Mouse (Mus musculus) MEL (cell line): ENCODE results near the gene Rnf223. TPM values are rescaled to one million over a fixed set of nuclear protein-coding genes. Genes with fewer than 3 reads are reported as not detected.

Experiments
- DNase-seq: peaks from one replicate; pipeline ENCODE4 v3.0.0; 2011; ENCODE audit warnings: low read depth, low spot score
- H3K27ac ChIP-seq: 2 replicates; pipeline ENCODE4 v1.5.1; 2012; ENCODE audit warnings: low read depth, mild to moderate bottlenecking, control low read depth, low read length, moderate library complexity; ENCODE audit not compliant: control insufficient read depth
- H3K27me3 ChIP-seq, 2 experiments: fragments of 150-350 bp in 1 of 2; sonication (generic) in 1 of 2; 2 replicates each; pipeline ENCODE4 v1.6.1; 2012; ENCODE audit warnings: low read length in 2 of 2, mild to moderate bottlenecking in 2 of 2, improper control_type of control experiment in 1 of 2, moderate library complexity in 1 of 2; ENCODE audit not compliant: insufficient read depth in 2 of 2, control insufficient read depth in 1 of 2
- H3K36me3 ChIP-seq, 2 experiments: 2 replicates each; pipeline ENCODE4 v1.6.1; 2012 to 2014; ENCODE audit warnings: low read length in 2 of 2, improper control_type of control experiment in 1 of 2, inconsistent platforms in 1 of 2, mild to moderate bottlenecking in 1 of 2; ENCODE audit not compliant: insufficient read depth in 2 of 2, control insufficient read depth in 1 of 2
- H3K4me1 ChIP-seq, 2 experiments: fragments of 150-350 bp in 1 of 2; sonication (generic) in 1 of 2; 2 replicates each; pipeline ENCODE4 v1.6.1; 2012; ENCODE audit warnings: low read length in 2 of 2, improper control_type of control experiment in 1 of 2, mild to moderate bottlenecking in 1 of 2; ENCODE audit not compliant: insufficient read depth in 2 of 2, control insufficient read depth in 1 of 2
- H3K4me3 ChIP-seq, 2 experiments: fragments of 150-350 bp in 1 of 2; sonication (generic) in 1 of 2; 2 replicates each; pipeline ENCODE4 v1.5.1; 2012; ENCODE audit warnings: low read depth in 2 of 2, low read length in 2 of 2, mild to moderate bottlenecking in 2 of 2, moderate library complexity in 2 of 2, control low read depth in 1 of 2, improper control_type of control experiment in 1 of 2; ENCODE audit not compliant: control insufficient read depth in 1 of 2, insufficient read depth in 1 of 2
- H3K79me2 ChIP-seq: 2 replicates; pipeline ENCODE4 v1.6.1; 2012; ENCODE audit warnings: mild to moderate bottlenecking, low read length, moderate library complexity; ENCODE audit not compliant: control insufficient read depth, poor library complexity, insufficient read depth
- H3K9ac ChIP-seq: 2 replicates; pipeline ENCODE4 v1.6.1; 2012; ENCODE audit warnings: low read depth, mild to moderate bottlenecking, control low read depth, low read length, moderate library complexity; ENCODE audit not compliant: control insufficient read depth, poor library complexity, severe bottlenecking
- H3K9me3 ChIP-seq: fragments of 150-350 bp; sonication (generic); replicated peaks from 2 replicates; pipeline ENCODE4 v1.6.1; 2012; ENCODE audit warnings: mild to moderate bottlenecking, low read length, improper control_type of control experiment, moderate library complexity; ENCODE audit not compliant: insufficient read depth
- CHD1 ChIP-seq: IDR thresholded peaks from 2 replicates; pipeline ENCODE4 v1.6.1; 2012; ENCODE audit warnings: low read depth, mild to moderate bottlenecking, inconsistent platforms, low read length, improper control_type of control experiment
- E2F4 ChIP-seq: IDR thresholded peaks from 2 replicates; pipeline ENCODE4 v1.6.1; 2011; ENCODE audit warnings: low read depth, low read length, improper control_type of control experiment, borderline replicate concordance
- ELF1 ChIP-seq: IDR thresholded peaks from 2 replicates; pipeline ENCODE4 v1.6.1; 2014; ENCODE audit warnings: low read depth, mild to moderate bottlenecking, inconsistent platforms, low read length, improper control_type of control experiment, moderate library complexity
- EP300 ChIP-seq, 2 experiments: IDR thresholded peaks; 2 replicates each; pipeline ENCODE4 v1.6.1; 2011; ENCODE audit warnings: improper control_type of control experiment in 2 of 2, low read length in 2 of 2, low read depth in 1 of 2, mild to moderate bottlenecking in 1 of 2
- ETS1 ChIP-seq: IDR thresholded peaks from 2 replicates; pipeline ENCODE4 v1.6.1; 2012; ENCODE audit warnings: low read depth, mild to moderate bottlenecking, inconsistent platforms, low read length, improper control_type of control experiment, moderate library complexity
- JUND ChIP-seq: IDR thresholded peaks from 2 replicates; pipeline ENCODE4 v1.6.1; 2011; ENCODE audit warnings: low read depth, mild to moderate bottlenecking, improper control_type of control experiment, low read length
- KAT2A ChIP-seq: conservative IDR thresholded peaks from 2 replicates; pipeline ENCODE4 v1.6.1; 2012; ENCODE audit warnings: low read depth, low read length, improper control_type of control experiment, inconsistent platforms
- MAFK ChIP-seq: IDR thresholded peaks from 2 replicates; pipeline ENCODE4 v1.6.1; 2011; ENCODE audit warnings: low read depth, mild to moderate bottlenecking, low read length, improper control_type of control experiment, borderline replicate concordance
- MAX ChIP-seq: IDR thresholded peaks from 2 replicates; pipeline ENCODE4 v1.6.1; 2011; ENCODE audit warnings: low read length, improper control_type of control experiment
- MEF2A ChIP-seq: IDR thresholded peaks from 2 replicates; pipeline ENCODE4 v1.6.1; 2014; ENCODE audit warnings: low read depth, mild to moderate bottlenecking, inconsistent platforms, low read length, improper control_type of control experiment; ENCODE audit not compliant: poor library complexity, insufficient replicate concordance, severe bottlenecking; ENCODE audit errors: extremely low read depth
- MYB ChIP-seq: IDR thresholded peaks from 2 replicates; pipeline ENCODE4 v1.6.1; 2011; ENCODE audit warnings: mild to moderate bottlenecking, low read depth, low read length, improper control_type of control experiment
- MYC ChIP-seq: IDR thresholded peaks from 2 replicates; pipeline ENCODE4 v1.6.1; 2011; ENCODE audit warnings: low read depth, mild to moderate bottlenecking, low read length, improper control_type of control experiment, moderate library complexity
- NELFE ChIP-seq: IDR thresholded peaks from 2 replicates; pipeline ENCODE4 v1.6.1; 2011; ENCODE audit warnings: low read depth, low read length, improper control_type of control experiment
- POLR2A ChIP-seq, 2 experiments: IDR thresholded peaks; 2 replicates each; pipeline ENCODE4 v1.6.1; 2011 to 2012; ENCODE audit warnings: low read length in 2 of 2, mild to moderate bottlenecking in 2 of 2, control low read depth in 1 of 2, improper control_type of control experiment in 1 of 2, low read depth in 1 of 2, moderate library complexity in 1 of 2; ENCODE audit not compliant: control insufficient read depth in 1 of 2, insufficient read depth in 1 of 2, poor library complexity in 1 of 2
- POLR2AphosphoS5 ChIP-seq: IDR thresholded peaks from 2 replicates; pipeline ENCODE4 v1.6.1; 2012; ENCODE audit warnings: low read depth, borderline replicate concordance, mild to moderate bottlenecking, inconsistent platforms, low read length, moderate library complexity, mixed read lengths
- RCOR1 ChIP-seq: IDR thresholded peaks from 2 replicates; pipeline ENCODE4 v1.6.1; 2012; ENCODE audit warnings: low read depth, mild to moderate bottlenecking, inconsistent platforms, low read length, improper control_type of control experiment
- SIN3A ChIP-seq: IDR thresholded peaks from 2 replicates; pipeline ENCODE4 v1.6.1; 2012; ENCODE audit warnings: low read length, improper control_type of control experiment, inconsistent platforms
- SMC3 ChIP-seq: IDR thresholded peaks from 2 replicates; pipeline ENCODE4 v1.6.1; 2011; ENCODE audit warnings: low read depth, low read length, improper control_type of control experiment
- TAL1 ChIP-seq: IDR thresholded peaks from 2 replicates; pipeline ENCODE4 v1.6.1; 2012; ENCODE audit warnings: mild to moderate bottlenecking, inconsistent platforms, low read length, moderate library complexity, mixed read lengths
- TCF12 ChIP-seq: IDR thresholded peaks from 2 replicates; pipeline ENCODE4 v1.6.1; 2014; ENCODE audit warnings: low read depth, mild to moderate bottlenecking, inconsistent platforms, low read length, improper control_type of control experiment, moderate library complexity
- ZC3H11A ChIP-seq: IDR thresholded peaks from 2 replicates; pipeline ENCODE4 v1.6.1; 2012; ENCODE audit warnings: low read depth, mild to moderate bottlenecking, inconsistent platforms, low read length, improper control_type of control experiment
- ZMIZ1 ChIP-seq: IDR thresholded peaks from 2 replicates; pipeline ENCODE4 v1.6.1; 2012; ENCODE audit warnings: low read depth, mild to moderate bottlenecking, inconsistent platforms, low read length, improper control_type of control experiment, moderate library complexity
- polyA plus RNA-seq, 2 experiments: library from polyadenylated mRNA; stranded (reverse) in 1 of 2; unstranded in 1 of 2; fragments of >175 nt in 1 of 2; fragments of >200 nt in 1 of 2; gene quantifications; 2 replicates each; pipeline versions ENCODE4 v1.2.1 to v1.2.4; 2012; ENCODE audit warnings: low replicate concordance in 2 of 2, low read depth in 1 of 2; ENCODE audit not compliant: insufficient read length in 2 of 2, insufficient read depth in 1 of 2, missing spikeins in 1 of 2
- total RNA-seq: library from RNA; depleted of rRNA; stranded (reverse); fragments of 300-350 nt; gene quantifications from 2 replicates; pipeline ENCODE4 v1.2.3, GENCODE M21; 2012

The Rnf223 gene
- total and polyA plus RNA-seq, 3 experiments: 0.65 to 2.5 TPM; not detected in 1

- no peak for TF ChIP-seq ETS1
- no peak for TF ChIP-seq TAL1
- TF ChIP-seq CHD1: no peak
- TF ChIP-seq RCOR1: peak; percentile 41; the same call in 1 of the 2 replicates
- no peak for TF ChIP-seq ZMIZ1
- TF ChIP-seq POLR2A (IDR thresholded peaks at IDR 0.05; ENCODE audit: control insufficient read depth in 1 of 2, insufficient read depth in 1 of 2, low read depth in 1 of 2, low read length in 2 of 2, poor library complexity in 1 of 2): no peak
- no peak for TF ChIP-seq E2F4
- TF ChIP-seq MYB: no peak
- no peak for TF ChIP-seq NELFE
- peak; percentile 43 for TF ChIP-seq ELF1
- TF ChIP-seq MAX: no peak
- peak; percentile 43 for TF ChIP-seq SIN3A
- TF ChIP-seq KAT2A: no peak
- TF ChIP-seq EP300 (IDR thresholded peaks at IDR 0.05; ENCODE audit: low read depth in 1 of 2, low read length in 2 of 2): peak; percentile 22 to 66; a peak in 2 of 4 replicates
- TF ChIP-seq MYC: no peak
- no peak for TF ChIP-seq POLR2AphosphoS5
- peak; percentile 14; the same call in 1 of the 2 replicates for TF ChIP-seq ZC3H11A
These were observed 42.8 kb upstream of the Rnf223 start (continued) for GRCm38 (mm10) chr4:156087398-156088087.

DNA sequence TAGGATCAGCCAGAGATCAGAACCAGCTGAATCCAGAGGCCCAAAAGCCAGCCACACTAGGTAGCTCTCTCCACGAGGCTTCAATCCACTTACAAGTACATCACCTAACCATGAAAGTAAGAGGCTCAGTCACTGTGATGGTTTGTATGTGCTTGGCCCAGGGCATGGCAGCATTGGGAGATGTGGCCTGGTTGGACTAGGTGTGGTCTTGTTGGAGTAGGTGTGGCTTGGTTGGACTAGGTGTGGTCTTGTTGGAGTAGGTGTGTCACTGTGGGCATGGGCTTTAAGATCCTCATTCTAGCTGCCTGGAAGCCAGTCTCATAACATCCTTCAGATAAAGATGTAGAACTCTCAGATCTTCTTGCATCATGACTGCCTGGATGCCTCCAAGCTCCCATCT lies 39.1 kb upstream of the Rnf223 start:
- Histone ChIP-seq H3K27ac (no peak overlapping the region), H3K79me2 (no peaks in the 10 kb centered on the region), H3K9ac (no peak overlapping the region), H3K27me3 (0 out of 4 replicates have a peak, but pooled peaks cover 0 to 1% of the 10 kb centered on the region in 2 experiments), H3K9me3 (no peaks in the 10 kb centered on the region), H3K36me3 (peaks cover 0 to 6% of the 10 kb centered on the region in 2 experiments; a peak in 2 of 4 replicates), H3K4me1 (peaks cover 0 to 3% of the 10 kb centered on the region in 2 experiments; a peak in 2 of 4 replicates), H3K4me3 (no peak overlapping the region)
- DNase-seq: no peak
- TF ChIP-seq JUND: no peak
- no peak for TF ChIP-seq TCF12
- no peak for TF ChIP-seq SMC3
- TF ChIP-seq TAL1: no peak
- TF ChIP-seq MEF2A: no peak
- TF ChIP-seq MAFK: no peak
- no peak for TF ChIP-seq MAX
